9 mouse cellular contexts compared by ENCODE assay signal in the genomic region with DNA sequence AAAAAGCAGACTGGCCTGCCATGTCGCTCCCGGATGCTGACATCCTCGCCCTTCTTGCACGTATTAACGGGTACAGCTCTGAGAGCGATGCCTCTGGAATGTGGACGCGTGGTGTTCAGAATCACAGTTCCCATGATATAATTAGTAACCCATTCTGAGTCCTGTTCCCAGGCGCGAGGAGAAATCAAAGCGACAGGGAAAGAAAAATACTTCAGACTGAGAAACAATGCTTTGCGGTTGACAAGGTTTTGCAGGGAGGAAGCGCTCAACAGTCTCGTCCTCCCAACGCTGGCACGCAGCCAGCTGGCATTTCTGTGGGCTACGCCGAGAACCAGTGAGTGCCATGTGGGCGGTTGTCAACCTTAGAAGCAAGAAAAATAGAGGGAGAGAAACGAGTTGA.
DNase-seq lines count a peak whose midpoint lies in the region; ATAC-seq lines count a peak whose summit lies in the region.
"Had no signal": no experiment of that assay in that cellular context is flagged by ENCODE, and none has a peak within 500 bp of the region (broad histone marks: within the 10 kb centered on the region; RNA-seq: fewer than 3 reads in every experiment).

No protein-coding gene starts in this region.

- H3K27me3 ChIP-seq in kidney, embryonic 14.5 days (ENCODE audit: control insufficient read depth, insufficient read depth, low read length), result no peaks in the 10 kb centered on the region
- H3K27me3 ChIP-seq: megakaryocyte, embryonic 14.5 days had no signal

- ATAC-seq in cerebellum, adult (ENCODE audit: insufficient number of reproducible peaks, low FRiP score, low TSS enrichment), result peak; percentile 74
- ATAC-seq in kidney, embryonic 14.5 days (ENCODE audit: low FRiP score, low TSS enrichment), result peak; percentile 77; the same call in 1 of the 2 replicates
- ATAC-seq in inflammation-experienced regulatory T-cells, adult 6 months, result no peak

- H3K27ac ChIP-seq in kidney, embryonic 14.5 days (ENCODE audit: low read depth, low read length), result no peak overlapping the region

- no peaks in the 10 kb centered on the region for H3K9me3 ChIP-seq in kidney, embryonic 14.5 days (ENCODE audit: control insufficient read depth, low read length)
- H3K9me3 ChIP-seq: megakaryocyte, embryonic 14.5 days had no signal

- H3K4me2 ChIP-seq in kidney, embryonic 14.5 days (replicated peaks; ENCODE audit: low read depth, low read length), result no peak overlapping the region; the same call in 1 of the 2 replicates

- H3K9ac ChIP-seq in kidney, embryonic 14.5 days (ENCODE audit: low read depth, low read length), result no peak overlapping the region

- WGBS in kidney, embryonic 14.5 days, result 54% methylated on average over 20 of the region's 20 CpGs

- H3K4me3 ChIP-seq in kidney, embryonic 14.5 days (ENCODE audit: low read length), result no peak overlapping the region
- H3K4me3 ChIP-seq: megakaryocyte, embryonic 14.5 days had no signal

- DNase-seq in adrenal gland, adult (ENCODE audit: inconsistent age in 2 of 2, low spot score in 1 of 2), result peak; percentile 15 to 53
- DNase-seq in adrenal gland, postnatal 4 days (ENCODE audit: low spot score in 2 of 2), result no peak
- DNase-seq in frontal cortex, postnatal 25 days (ENCODE audit: low spot score in 2 of 2), result peak; percentile 55 to 69
- DNase-seq in left cerebral cortex, postnatal 36 days (ENCODE audit: low spot score in 2 of 2), result peak; percentile 81 to 83
- DNase-seq in retina, embryonic 14.5 days (ENCODE audit: low spot score), result peak; percentile 77

- intact Hi-C loops in left cerebral cortex, postnatal 36 days (cut with DNase I), result no loop called here

- H3K36me3 ChIP-seq in kidney, embryonic 14.5 days (ENCODE audit: control insufficient read depth, insufficient read depth, low read length), result no peaks in the 10 kb centered on the region

- no peaks in the 10 kb centered on the region for H3K4me1 ChIP-seq in kidney, embryonic 14.5 days (ENCODE audit: control insufficient read depth, insufficient read depth, low read length)
- H3K4me1 ChIP-seq: megakaryocyte, embryonic 14.5 days had no signal

Comparison
In these comparisons a context has a peak if more than half of its experiments do, and no peak if none do; other contexts are left out.
1. DNase-seq: peak in adrenal gland, adult (2 of 2), frontal cortex, postnatal 25 days (2 of 2), left cerebral cortex, postnatal 36 days (2 of 2) and retina, embryonic 14.5 days (single experiment); none in adrenal gland, postnatal 4 days (0 of 2).